Mouse (Mus musculus) gastrocnemius, adult 2 months (tissue): ENCODE results near the gene Ednrb. TPM values are rescaled to one million over a fixed set of nuclear protein-coding genes. Genes with fewer than 3 reads are reported as not detected.

Experiments
- DNase-seq: peaks from one replicate; pipeline ENCODE4 v3.0.0; 2022
- H3K27ac ChIP-seq: fragments of 200-600 bp; 2 replicates; pipeline ENCODE4 v1.8.1; 2022; ENCODE audit warnings: mild to moderate bottlenecking
- H3K4me3 ChIP-seq: fragments of 200-600 bp; 2 replicates; pipeline ENCODE4 v1.8.1; 2022; ENCODE audit warnings: mild to moderate bottlenecking, moderate library complexity
- CTCF ChIP-seq: fragments of 200-600 bp; IDR thresholded peaks from 2 replicates; pipeline ENCODE4 v1.8.1; 2022; ENCODE audit warnings: antibody characterized with exemption, mild to moderate bottlenecking, moderate library complexity
- intact Hi-C: fragments of 180-260 bp; cut with DNase I; formaldehyde crosslinking; loops from one replicate; pipeline ENCODE4 v1.15.1; 2025
- total RNA-seq, 2 experiments: library from RNA; stranded (reverse); gene quantifications; 2 replicates each; pipeline ENCODE4 v1.2.3; 2021

Gene Ednrb
- total RNA-seq, 2 experiments from 2014 or later, result 5.8 to 10.5 TPM

- Histone ChIP-seq H3K4me3 (peak overlapping the region; percentile 67), H3K27ac (peak overlapping the region; percentile 74)
- intact Hi-C loops, result no loop called here
- DNase-seq, result no peak
- no peak for TF ChIP-seq CTCF
Measured at GRCm38 (mm10) chr14:103778533-103779151, 65.6 kb downstream of the Ednrb start.

- intact Hi-C loops, result no loop called here
- no peak for TF ChIP-seq CTCF
- no peak for DNase-seq
- Histone ChIP-seq H3K27ac (peak overlapping the region; percentile 74), H3K4me3 (peak overlapping the region; percentile 67)
Measured at GRCm38 (mm10) chr14:103778009-103778431, 66.2 kb downstream of the Ednrb start.

- no peak for TF ChIP-seq CTCF
- DNase-seq, result no peak
- intact Hi-C loops, result no loop called here
Measured at GRCm38 (mm10) chr14:103777386-103777785, 66.8 kb downstream of the Ednrb start.

GRCm38 (mm10) chr14:103769319-103770245 lies 74.6 kb downstream of the Ednrb start:
- no peak overlapping the region for H3K27ac ChIP-seq
- DNase-seq, result no peak
- intact Hi-C loops, result no loop called here
- no peak overlapping the region for H3K4me3 ChIP-seq
- no peak for TF ChIP-seq CTCF

More at GRCm38 (mm10) chr14:103777386-103777785, 66.8 kb downstream of the Ednrb start:
- Histone ChIP-seq H3K27ac (peak overlapping the region; percentile 74; the same call in 1 of the 2 replicates), H3K4me3 (no peak overlapping the region)

GRCm38 (mm10) chr14:103767488-103767887 lies 76.7 kb downstream of the Ednrb start:
- Histone ChIP-seq H3K27ac (no peak overlapping the region), H3K4me3 (no peak overlapping the region)
- no peak for DNase-seq
- no peak for TF ChIP-seq CTCF
- intact Hi-C loops, result no loop called here

Other genes starting within 250 kb of the Ednrb start
- not detected for gene Slain1, start 194.2 kb downstream of the Ednrb start, total RNA-seq